Mouse (Mus musculus): ENCODE data around the gene Mocs2. TPM values are rescaled to one million over a fixed set of nuclear protein-coding genes. Genes with fewer than 3 reads are reported as not detected.

Gene Mocs2
- polyA plus RNA-seq (2012; rRNA removed), result 4.7 and 9.4 TPM in 2 replicates

DNA sequence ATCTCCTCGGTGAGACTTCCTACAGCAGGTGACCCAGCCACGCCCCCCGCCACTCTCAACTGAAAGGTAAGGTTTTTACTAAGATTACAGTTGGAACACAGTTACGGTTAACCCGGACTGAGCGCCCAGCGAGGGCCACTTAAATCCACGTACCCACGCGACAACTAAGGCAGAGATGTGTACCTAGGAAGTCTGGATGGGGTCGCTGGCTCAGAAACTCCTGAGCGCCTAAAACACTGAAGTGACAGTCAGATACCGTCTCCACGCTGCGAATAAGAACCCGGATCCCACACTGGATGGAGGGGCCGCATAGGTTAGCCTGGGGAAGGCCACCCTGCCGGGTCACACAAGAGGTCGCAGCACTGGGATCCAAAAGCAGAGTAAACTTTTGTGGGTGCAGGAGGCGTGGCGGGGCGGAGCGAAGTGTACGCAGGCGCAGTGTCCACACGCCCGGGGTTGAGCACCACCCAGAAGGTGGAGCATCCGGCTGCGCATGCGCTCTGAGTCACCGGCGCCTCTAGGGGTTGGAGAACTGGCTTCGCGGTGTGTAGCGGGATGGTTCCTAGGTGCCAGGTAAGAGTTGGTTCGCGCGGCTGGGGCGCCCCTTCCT is at the start of gene Mocs2:
Gene Mocs2, plus strand, starts transcription at position 486 of the 610 bp plus-strand sequence.

Other genes starting within 250 kb of the Mocs2 start
- 1.0 and 2.5 TPM in 2 replicates for gene Itga2, start 113.9 kb downstream of the Mocs2 start, polyA plus RNA-seq (2012; rRNA removed)